Mouse (Mus musculus): ENCODE data around the gene Rhbdl1. TPM values are rescaled to one million over a fixed set of nuclear protein-coding genes. Genes with fewer than 3 reads are reported as not detected.

Rhbdl1 gene
- polyA plus RNA-seq, 1 experiment: not detected

DNA sequence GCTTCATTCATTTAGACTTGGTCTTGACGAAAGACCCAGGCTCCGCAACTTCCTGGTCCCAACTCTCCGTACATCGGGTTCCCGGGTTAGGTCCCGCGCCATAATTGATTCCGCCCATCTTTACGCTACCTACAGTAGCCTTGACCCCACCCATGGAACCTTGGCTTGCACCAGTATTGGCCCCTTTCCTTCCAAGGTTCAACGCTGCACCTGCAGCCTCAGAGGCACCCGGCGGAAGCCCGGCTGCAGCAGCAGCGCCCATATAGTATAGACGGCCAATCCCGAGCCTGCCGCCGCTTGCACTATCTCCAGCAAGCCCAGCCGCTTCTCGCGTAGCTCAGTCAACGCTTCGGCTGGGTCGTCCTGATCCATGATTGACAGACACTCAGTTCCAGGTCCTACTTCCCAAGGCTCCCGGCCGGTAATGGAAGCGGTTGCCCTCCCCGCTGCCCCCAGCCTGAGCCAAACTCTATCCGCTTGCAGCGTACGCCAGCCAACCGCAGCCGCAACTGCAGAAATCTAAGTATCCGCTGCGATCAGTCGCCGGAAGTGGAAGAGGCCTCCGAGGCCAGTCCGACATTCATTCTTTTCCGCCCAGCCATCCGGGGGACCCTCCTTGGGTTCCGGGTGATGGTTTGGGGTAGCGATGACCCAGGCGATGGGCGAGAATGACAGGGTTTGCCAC is 45.1 kb downstream of the Rhbdl1 start:
- no peaks in the 10 kb centered on the region for H3K9me3 ChIP-seq (replicated peaks; ENCODE audit: control insufficient read depth, insufficient read depth, low read length, poor library complexity, severe bottlenecking)
- no peaks in the 10 kb centered on the region for H3K27me3 ChIP-seq (ENCODE audit: control insufficient read depth, insufficient read depth, low read length, poor library complexity, severe bottlenecking)
- peak overlapping the region; percentile 8; the same call in 1 of the 2 replicates for H3K27ac ChIP-seq (ENCODE audit: insufficient read depth, low read length)
- TF ChIP-seq EP300 (IDR thresholded peaks at IDR 0.05; ENCODE audit: insufficient read depth, low read depth, low read length) (no peak), CTCF (IDR thresholded peaks at IDR 0.05; ENCODE audit: low read depth, low read length) (no peak), POLR2A (IDR thresholded peaks at IDR 0.05; ENCODE audit: insufficient read depth, low read length) (no peak)
- H3K36me3 ChIP-seq (ENCODE audit: control insufficient read depth, insufficient read depth, low read length, poor library complexity, severe bottlenecking): no peaks in the 10 kb centered on the region
- peak overlapping the region; percentile 93 for H3K4me3 ChIP-seq (ENCODE audit: low read depth, low read length)
- H3K9ac ChIP-seq (ENCODE audit: low read depth, poor library complexity, severe bottlenecking): peak overlapping the region; percentile 57
- H3K4me1 ChIP-seq (ENCODE audit: control insufficient read depth, insufficient read depth, low read length): peaks cover 4% of the 10 kb centered on the region

DNA sequence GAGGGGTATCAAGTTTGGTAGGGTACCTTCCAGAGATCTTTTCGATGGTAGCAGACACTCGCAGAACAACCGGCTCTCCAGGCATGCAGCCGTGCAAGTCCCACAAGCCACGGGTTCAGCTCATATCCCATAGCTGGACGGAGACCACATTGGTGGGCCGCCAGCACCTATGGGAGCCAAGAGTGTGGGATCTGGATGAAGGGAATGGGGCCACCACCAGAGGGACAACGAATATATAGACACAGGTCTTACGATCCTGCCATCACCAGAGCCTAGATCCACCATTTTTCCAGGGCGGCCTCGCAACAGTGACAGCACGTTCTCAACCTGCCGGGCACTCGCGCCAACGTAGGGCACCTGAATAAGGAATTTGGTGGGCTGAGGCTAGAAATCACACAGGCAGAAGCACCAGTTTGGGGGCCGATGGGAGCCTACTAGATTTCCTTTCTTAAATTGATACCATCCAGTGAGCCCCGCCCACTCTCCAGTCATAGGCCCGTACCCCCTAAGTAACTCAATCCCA is 45.7 kb downstream of the Rhbdl1 start:
- Histone ChIP-seq H3K36me3 (ENCODE audit: control insufficient read depth, insufficient read depth, low read length, poor library complexity, severe bottlenecking) (no peaks in the 10 kb centered on the region), H3K27ac (ENCODE audit: insufficient read depth, low read length) (0 out of 2 replicates have a peak overlapping the region, but pooled peaks have one; percentile 8), H3K27me3 (ENCODE audit: control insufficient read depth, insufficient read depth, low read length, poor library complexity, severe bottlenecking) (no peaks in the 10 kb centered on the region), H3K9ac (ENCODE audit: low read depth, poor library complexity, severe bottlenecking) (peak overlapping the region; percentile 57), H3K4me3 (ENCODE audit: low read depth, low read length) (peak overlapping the region; percentile 93), H3K4me1 (ENCODE audit: control insufficient read depth, insufficient read depth, low read length) (peaks cover 4% of the 10 kb centered on the region), H3K9me3 (replicated peaks; ENCODE audit: control insufficient read depth, insufficient read depth, low read length, poor library complexity, severe bottlenecking) (no peaks in the 10 kb centered on the region)
- TF ChIP-seq CTCF (IDR thresholded peaks at IDR 0.05; ENCODE audit: low read depth, low read length) (no peak), EP300 (IDR thresholded peaks at IDR 0.05; ENCODE audit: insufficient read depth, low read depth, low read length) (no peak), POLR2A (IDR thresholded peaks at IDR 0.05; ENCODE audit: insufficient read depth, low read length) (no peak)

DNA sequence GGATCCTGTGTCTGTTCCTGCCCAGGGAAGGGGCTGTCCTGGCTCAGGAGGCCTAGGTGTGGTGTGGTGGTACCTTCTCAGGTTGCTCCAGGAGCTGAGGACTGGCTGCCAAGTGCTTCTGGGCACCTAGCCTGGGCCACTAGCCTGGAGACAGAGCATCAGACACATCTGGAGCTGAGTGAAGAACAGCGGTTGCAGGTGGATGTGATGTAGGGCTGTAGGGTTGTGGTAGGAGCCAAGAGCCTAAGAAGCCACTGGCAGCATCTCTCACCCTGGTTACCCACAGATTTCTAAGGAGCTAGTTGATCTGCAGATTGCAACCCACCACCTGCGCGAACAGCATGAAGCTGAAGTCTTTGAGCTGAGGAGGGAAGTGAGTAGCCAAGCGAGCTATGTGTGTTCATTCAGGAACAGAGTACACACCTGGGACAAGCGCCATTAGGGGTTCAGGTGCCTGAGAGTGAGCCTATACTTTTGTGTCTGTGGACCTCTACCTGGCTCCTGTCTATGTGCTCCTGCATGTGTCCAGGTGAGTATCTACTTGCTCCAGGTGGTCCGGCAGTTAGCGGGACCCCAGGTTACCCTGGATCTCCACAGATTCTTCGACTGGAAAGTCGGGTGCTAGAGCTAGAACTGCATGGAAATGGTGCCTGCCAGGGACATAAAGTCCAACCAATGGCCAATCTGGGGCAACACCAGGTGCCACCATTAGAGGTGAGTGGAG is 50.2 kb downstream of the Rhbdl1 start:
- no peak overlapping the region for H3K9ac ChIP-seq (ENCODE audit: low read depth, poor library complexity, severe bottlenecking)
- no peak for TF ChIP-seq CTCF (IDR thresholded peaks at IDR 0.05; ENCODE audit: low read depth, low read length)
- no peak for TF ChIP-seq POLR2A (IDR thresholded peaks at IDR 0.05; ENCODE audit: insufficient read depth, low read length)
- TF ChIP-seq EP300 (IDR thresholded peaks at IDR 0.05; ENCODE audit: insufficient read depth, low read depth, low read length): no peak
- no peaks in the 10 kb centered on the region for H3K27me3 ChIP-seq (ENCODE audit: control insufficient read depth, insufficient read depth, low read length, poor library complexity, severe bottlenecking)
- no peak overlapping the region for H3K4me3 ChIP-seq (ENCODE audit: low read depth, low read length)
- H3K9me3 ChIP-seq (replicated peaks; ENCODE audit: control insufficient read depth, insufficient read depth, low read length, poor library complexity, severe bottlenecking): no peaks in the 10 kb centered on the region
- H3K27ac ChIP-seq (ENCODE audit: insufficient read depth, low read length): no peak overlapping the region
- H3K36me3 ChIP-seq (ENCODE audit: control insufficient read depth, insufficient read depth, low read length, poor library complexity, severe bottlenecking): peaks cover 4% of the 10 kb centered on the region
- no peaks in the 10 kb centered on the region for H3K4me1 ChIP-seq (ENCODE audit: control insufficient read depth, insufficient read depth, low read length)

GRCm38 (mm10) chr17:25786280-25786679 is 50.8 kb downstream of the Rhbdl1 start, which contains the start of gene Ccdc78:
Ccdc78 (plus strand) TSS chr17:25786580.
- no peaks in the 10 kb centered on the region for H3K27me3 ChIP-seq (ENCODE audit: control insufficient read depth, insufficient read depth, low read length, poor library complexity, severe bottlenecking)
- no peak within 1 kb of the TSS for H3K27ac ChIP-seq (ENCODE audit: insufficient read depth, low read length)
- TF ChIP-seq EP300 (IDR thresholded peaks at IDR 0.05; ENCODE audit: insufficient read depth, low read depth, low read length) (no peak), CTCF (IDR thresholded peaks at IDR 0.05; ENCODE audit: low read depth, low read length) (no peak), POLR2A (IDR thresholded peaks at IDR 0.05; ENCODE audit: insufficient read depth, low read length) (no peak)
- H3K4me3 ChIP-seq (ENCODE audit: low read depth, low read length): peak within 1 kb of the TSS; percentile 81
- peak within 1 kb of the TSS; percentile 37 for H3K9ac ChIP-seq (ENCODE audit: low read depth, poor library complexity, severe bottlenecking)
- no peaks in the 10 kb centered on the region for H3K4me1 ChIP-seq (ENCODE audit: control insufficient read depth, insufficient read depth, low read length)
- H3K9me3 ChIP-seq (replicated peaks; ENCODE audit: control insufficient read depth, insufficient read depth, low read length, poor library complexity, severe bottlenecking): no peaks in the 10 kb centered on the region
- peaks cover 4% of the 10 kb centered on the region for H3K36me3 ChIP-seq (ENCODE audit: control insufficient read depth, insufficient read depth, low read length, poor library complexity, severe bottlenecking)

- no peaks in the 10 kb centered on the region for H3K27me3 ChIP-seq (ENCODE audit: control insufficient read depth, insufficient read depth, low read length, poor library complexity, severe bottlenecking)
Observed at GRCm38 (mm10) chr17:25785281-25785745, 51.8 kb downstream of the Rhbdl1 start, which contains the start of gene Haghl. Haghl (minus strand) TSS chr17:25785673.

More at GRCm38 (mm10) chr17:25785281-25785745, 51.8 kb downstream of the Rhbdl1 start, which contains the start of gene Haghl:
- Histone ChIP-seq H3K36me3 (ENCODE audit: control insufficient read depth, insufficient read depth, low read length, poor library complexity, severe bottlenecking) (peaks cover 4% of the 10 kb centered on the region), H3K27ac (ENCODE audit: insufficient read depth, low read length) (no peak within 1 kb of the TSS; the same call in 1 of the 2 replicates), H3K4me3 (ENCODE audit: low read depth, low read length) (peak within 1 kb of the TSS; percentile 81), H3K9me3 (replicated peaks; ENCODE audit: control insufficient read depth, insufficient read depth, low read length, poor library complexity, severe bottlenecking) (no peaks in the 10 kb centered on the region), H3K4me1 (ENCODE audit: control insufficient read depth, insufficient read depth, low read length) (no peaks in the 10 kb centered on the region), H3K9ac (ENCODE audit: low read depth, poor library complexity, severe bottlenecking) (peak within 1 kb of the TSS; percentile 37)
- TF ChIP-seq POLR2A (IDR thresholded peaks at IDR 0.05; ENCODE audit: insufficient read depth, low read length) (peak; percentile 66), CTCF (IDR thresholded peaks at IDR 0.05; ENCODE audit: low read depth, low read length) (no peak)

Other genes with a start within 250 kb of the Rhbdl1 start
- gene Gng13, start 120.1 kb downstream of the Rhbdl1 start, polyA plus RNA-seq (2011; ENCODE audit: insufficient read depth, insufficient read length, low read depth, missing spikeins): 12.4 and 17.3 TPM in 2 replicates
- 39.4 and 47.2 TPM in 2 replicates for gene Chtf18, start 109.9 kb downstream of the Rhbdl1 start, polyA plus RNA-seq (2011; ENCODE audit: insufficient read depth, insufficient read length, low read depth, missing spikeins)
- gene Rpusd1, start 109.6 kb downstream of the Rhbdl1 start, polyA plus RNA-seq (2011; ENCODE audit: insufficient read depth, insufficient read length, low read depth, missing spikeins): 17.0 and 18.4 TPM in 2 replicates
- gene Mslnl, start 101.3 kb downstream of the Rhbdl1 start, polyA plus RNA-seq (2011; ENCODE audit: insufficient read depth, insufficient read length, low read depth, missing spikeins): 0.30 TPM in 1 of 2 replicates, not detected in the other
- 9.6 and 15.1 TPM in 2 replicates for gene Msln, start 82.9 kb downstream of the Rhbdl1 start, polyA plus RNA-seq (2011; ENCODE audit: insufficient read depth, insufficient read length, low read depth, missing spikeins)
- gene Narfl, start 63.5 kb downstream of the Rhbdl1 start, polyA plus RNA-seq (2011; ENCODE audit: insufficient read depth, insufficient read length, low read depth, missing spikeins): 18.8 and 21.3 TPM in 2 replicates
- gene Haghl, start 51.6 kb downstream of the Rhbdl1 start, polyA plus RNA-seq (2011; ENCODE audit: insufficient read depth, insufficient read length, low read depth, missing spikeins): 25.7 and 32.1 TPM in 2 replicates
- gene Ccdc78, start 50.7 kb downstream of the Rhbdl1 start, polyA plus RNA-seq (2011; ENCODE audit: insufficient read depth, insufficient read length, low read depth, missing spikeins): not detected in 2 replicates
- 26.0 and 30.6 TPM in 2 replicates for gene Fam173a, start 44.4 kb downstream of the Rhbdl1 start, polyA plus RNA-seq (2011; ENCODE audit: insufficient read depth, insufficient read length, low read depth, missing spikeins)
- gene AC134908.4, start 41.6 kb downstream of the Rhbdl1 start, polyA plus RNA-seq (2011; ENCODE audit: insufficient read depth, insufficient read length, low read depth, missing spikeins): 1.6 and 2.6 TPM in 2 replicates
- gene Metrn, start 40.2 kb downstream of the Rhbdl1 start, polyA plus RNA-seq (2011; ENCODE audit: insufficient read depth, insufficient read length, low read depth, missing spikeins): 29.6 and 35.1 TPM in 2 replicates
- gene Fbxl16, start 28.2 kb downstream of the Rhbdl1 start, polyA plus RNA-seq (2011; ENCODE audit: insufficient read depth, insufficient read length, low read depth, missing spikeins): 4.7 and 7.0 TPM in 2 replicates
- gene Wdr24, start 13.7 kb downstream of the Rhbdl1 start, polyA plus RNA-seq (2011; ENCODE audit: insufficient read depth, insufficient read length, low read depth, missing spikeins): 19.8 and 20.7 TPM in 2 replicates
- 13.2 and 16.7 TPM in 2 replicates for gene Jmjd8, start 8.4 kb downstream of the Rhbdl1 start, polyA plus RNA-seq (2011; ENCODE audit: insufficient read depth, insufficient read length, low read depth, missing spikeins)
- 97.8 and 103 TPM in 2 replicates for gene Stub1, start 3.9 kb downstream of the Rhbdl1 start, polyA plus RNA-seq (2011; ENCODE audit: insufficient read depth, insufficient read length, low read depth, missing spikeins)
- 1.4 and 2.3 TPM in 2 replicates for gene Gm20683, start 4.5 kb upstream of the Rhbdl1 start, polyA plus RNA-seq (2011; ENCODE audit: insufficient read depth, insufficient read length, low read depth, missing spikeins)
- gene Rhot2, start 7.6 kb upstream of the Rhbdl1 start, polyA plus RNA-seq (2011; ENCODE audit: insufficient read depth, insufficient read length, low read depth, missing spikeins): 23.6 and 29.8 TPM in 2 replicates
- gene Wdr90, start 24.2 kb upstream of the Rhbdl1 start, polyA plus RNA-seq (2011; ENCODE audit: insufficient read depth, insufficient read length, low read depth, missing spikeins): 10.5 and 11.6 TPM in 2 replicates
- 6.1 and 8.3 TPM in 2 replicates for gene Mcrip2, start 31.5 kb upstream of the Rhbdl1 start, polyA plus RNA-seq (2011; ENCODE audit: insufficient read depth, insufficient read length, low read depth, missing spikeins)
- gene Mettl26, start 37.8 kb upstream of the Rhbdl1 start, polyA plus RNA-seq (2011; ENCODE audit: insufficient read depth, insufficient read length, low read depth, missing spikeins): 27.9 and 32.6 TPM in 2 replicates
- 0.37 and 0.69 TPM in 2 replicates for gene Wfikkn1, start 43.6 kb upstream of the Rhbdl1 start, polyA plus RNA-seq (2011; ENCODE audit: insufficient read depth, insufficient read length, low read depth, missing spikeins)
- 21.3 and 22.7 TPM in 2 replicates for gene Rab40c, start 82.4 kb upstream of the Rhbdl1 start, polyA plus RNA-seq (2011; ENCODE audit: insufficient read depth, insufficient read length, low read depth, missing spikeins)
- gene Pigq, start 107.6 kb upstream of the Rhbdl1 start, polyA plus RNA-seq (2011; ENCODE audit: insufficient read depth, insufficient read length, low read depth, missing spikeins): 61.8 and 62.8 TPM in 2 replicates
- 1.2 TPM in 1 of 2 replicates, not detected in the other for gene Nhlrc4, start 107.7 kb upstream of the Rhbdl1 start, polyA plus RNA-seq (2011; ENCODE audit: insufficient read depth, insufficient read length, low read depth, missing spikeins)
- gene A930017K11Rik, start 115.3 kb upstream of the Rhbdl1 start, polyA plus RNA-seq (2011; ENCODE audit: insufficient read depth, insufficient read length, low read depth, missing spikeins): not detected in 2 replicates
- 14.2 and 17.0 TPM in 2 replicates for gene Capn15, start 148.5 kb upstream of the Rhbdl1 start, polyA plus RNA-seq (2011; ENCODE audit: insufficient read depth, insufficient read length, low read depth, missing spikeins)
- gene Rab11fip3, start 232.3 kb upstream of the Rhbdl1 start, polyA plus RNA-seq (2011; ENCODE audit: insufficient read depth, insufficient read length, low read depth, missing spikeins): 27.5 and 27.6 TPM in 2 replicates

Measured in ES-Bruce4 (cell line).